Mouse (Mus musculus) B cell, adult 2 months (primary cell): ENCODE results near the gene Slc16a10.

Source experiments
- DNase-seq, 2 experiments: peaks; one replicate each; pipeline ENCODE4 v3.0.0; 2022

Gene Slc16a10

GRCm38 (mm10) chr10:40065357-40065756 is 76.7 kb downstream of the Slc16a10 start:
- DNase-seq = no peak

DNA sequence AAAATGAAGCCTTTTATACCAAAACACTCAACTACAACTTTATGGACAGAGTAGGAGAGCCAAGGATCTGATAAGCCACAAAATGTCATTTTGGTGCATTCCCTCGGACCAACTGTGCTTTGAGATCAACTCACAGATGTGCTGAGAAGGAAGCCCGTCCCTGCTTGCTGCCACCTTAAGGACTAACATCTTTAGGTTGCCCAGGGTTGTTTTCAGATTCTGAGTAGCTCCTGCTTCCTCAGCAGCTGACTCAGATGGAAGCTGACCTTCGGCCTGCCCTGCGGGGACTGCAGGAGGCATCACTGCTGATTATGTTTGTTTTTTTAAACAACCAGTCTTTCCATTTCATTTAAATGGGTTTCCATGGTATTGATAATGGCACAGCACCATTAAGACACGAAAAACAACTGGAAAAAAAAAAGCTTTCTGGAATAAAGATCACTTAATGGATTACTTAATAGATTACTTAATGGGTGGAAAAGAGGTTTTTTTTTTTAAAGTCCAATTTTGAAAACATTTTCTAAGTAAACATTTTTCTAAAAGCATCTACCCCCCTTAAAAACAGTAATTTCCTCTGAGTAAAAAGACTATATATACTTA is 78.7 kb downstream of the Slc16a10 start:
- DNase-seq = no peak

- no peak for DNase-seq
These were observed 79.2 kb downstream of the Slc16a10 start for GRCm38 (mm10) chr10:40062812-40063211.

DNA sequence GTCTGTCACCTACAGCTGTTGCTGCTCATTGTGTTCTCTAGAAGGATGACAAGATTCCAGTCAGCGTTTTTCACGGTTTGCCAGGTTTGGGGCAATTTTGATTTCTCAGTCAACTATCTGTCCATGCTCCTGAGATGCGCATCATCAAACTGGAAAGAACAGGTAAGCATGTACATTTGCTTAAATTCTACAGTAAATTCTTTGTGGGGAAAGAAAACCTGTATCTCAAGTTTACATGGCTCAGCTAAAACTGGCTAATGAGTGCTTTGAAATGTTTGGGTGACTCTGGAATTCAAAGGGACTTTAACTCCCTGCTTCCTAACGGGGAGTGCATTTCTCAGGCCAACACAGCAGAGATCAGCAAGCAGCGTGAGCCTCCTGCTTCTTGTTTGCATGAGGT is 80.1 kb downstream of the Slc16a10 start:
- DNase-seq = no peak

- no peak for DNase-seq
These were observed 83.3 kb downstream of the Slc16a10 start for GRCm38 (mm10) chr10:40058786-40059120.

GRCm38 (mm10) chr10:40058062-40058785 is 83.8 kb downstream of the Slc16a10 start:
- no peak for DNase-seq

GRCm38 (mm10) chr10:40057615-40058014 is 84.4 kb downstream of the Slc16a10 start:
- no peak for DNase-seq

DNA sequence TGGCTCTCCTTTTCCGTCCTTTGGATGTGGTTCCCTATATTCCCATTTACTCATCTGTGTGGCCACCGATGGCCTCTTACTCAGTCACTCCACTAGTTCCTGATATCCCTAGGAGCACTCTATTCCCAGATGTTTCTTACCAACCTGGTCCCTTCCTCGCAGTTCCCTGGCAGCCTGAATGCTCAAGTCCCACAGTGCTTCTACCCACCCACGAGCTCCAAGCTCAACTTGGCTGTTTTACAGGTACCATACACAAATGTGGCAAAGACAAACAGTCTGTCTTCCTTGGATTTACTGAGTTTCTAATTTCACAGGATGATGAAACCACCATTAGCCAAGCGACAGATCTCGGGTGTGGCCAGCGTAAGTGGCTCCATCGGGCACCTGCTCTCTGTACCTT is 87.6 kb downstream of the Slc16a10 start:
- DNase-seq = no peak

DNA sequence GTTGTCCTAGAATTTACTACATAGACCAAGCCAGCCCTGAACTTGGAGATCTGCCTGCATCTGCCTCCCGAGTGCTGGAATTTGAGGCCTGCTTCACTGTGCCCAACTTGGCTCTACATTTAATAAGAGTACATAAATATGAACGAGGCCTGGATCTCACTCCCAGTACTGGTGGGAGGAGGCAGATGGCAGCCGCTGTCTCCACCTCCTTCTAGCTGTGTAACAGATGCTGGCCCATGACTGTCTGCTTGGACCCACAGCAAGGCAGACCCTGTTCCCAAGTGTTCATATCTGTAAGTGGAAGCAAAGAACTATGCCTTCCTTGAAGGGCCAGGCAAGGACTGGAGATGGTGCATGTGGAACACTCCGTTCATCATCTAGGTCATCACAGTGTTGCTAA is 88.2 kb downstream of the Slc16a10 start:
- no peak for DNase-seq

DNA sequence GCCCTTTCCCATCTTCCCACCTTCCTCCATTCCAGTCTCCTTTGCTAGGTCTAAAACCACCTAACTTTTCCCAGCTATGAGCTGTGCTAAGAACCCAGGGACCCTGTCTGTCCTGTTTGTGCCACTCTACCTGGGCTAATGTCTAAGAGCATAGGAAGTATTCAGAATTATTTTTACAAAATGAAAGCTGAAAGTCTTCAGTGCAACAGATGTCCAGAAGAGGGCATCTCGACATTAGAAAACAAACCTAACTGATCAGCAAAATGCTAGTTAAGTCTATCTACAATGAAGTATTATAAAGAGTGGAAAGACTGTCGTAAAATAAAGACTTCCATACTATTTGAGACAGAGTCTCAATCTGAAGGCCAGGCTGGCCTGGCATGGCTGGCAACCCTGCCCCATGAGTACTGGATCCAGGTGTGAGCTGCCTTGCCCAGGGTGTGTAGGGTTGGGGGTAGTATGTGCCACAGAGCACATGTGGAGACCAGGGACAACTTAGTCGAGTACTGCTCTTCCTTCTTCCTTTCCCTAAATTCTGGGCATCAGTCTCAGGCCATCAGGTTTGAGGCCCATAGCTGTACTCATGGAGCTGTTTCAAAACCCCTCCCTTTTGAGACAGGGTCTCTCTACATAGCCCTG is 88.7 kb downstream of the Slc16a10 start:
- peak; percentile 46 to 54 for DNase-seq

DNA sequence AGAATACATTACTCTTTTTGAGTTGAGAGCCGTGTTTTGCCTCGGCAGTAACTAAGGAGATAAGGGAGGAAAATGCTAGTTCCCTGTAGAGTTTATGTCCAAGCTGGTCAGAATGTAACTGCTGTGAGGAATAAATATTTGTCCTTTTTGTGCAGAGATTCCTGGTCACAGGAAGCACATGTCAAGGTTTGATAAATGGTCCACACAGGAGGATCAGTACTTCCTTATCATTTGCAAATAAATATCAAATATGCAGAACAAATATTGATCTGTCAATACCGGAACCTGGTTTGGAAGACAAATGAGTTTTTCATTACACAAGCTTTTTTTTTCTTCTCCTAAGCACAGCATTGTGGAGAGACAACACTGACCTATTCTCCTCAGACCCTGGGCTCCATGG is 90.1 kb downstream of the Slc16a10 start:
- DNase-seq = no peak

DNA sequence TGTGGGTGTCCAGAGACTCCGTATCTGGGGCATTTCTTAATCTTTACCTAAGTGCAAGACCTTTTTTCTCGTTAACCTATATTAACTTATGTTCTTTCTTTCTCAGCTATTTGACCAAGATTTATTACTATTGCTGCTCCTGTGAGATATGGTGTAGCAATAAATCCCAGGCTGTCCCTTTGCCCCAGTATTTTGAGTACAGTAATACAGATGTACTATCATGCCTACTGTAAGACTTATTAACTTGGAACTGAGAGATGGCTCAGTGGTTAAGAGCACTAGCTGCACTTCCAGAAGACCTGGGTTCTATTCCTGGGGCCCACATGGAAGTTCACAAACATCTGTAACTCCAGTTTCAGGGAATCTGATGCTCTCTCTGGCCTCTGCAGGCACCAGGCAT is 91.3 kb downstream of the Slc16a10 start:
- DNase-seq = no peak

GRCm38 (mm10) chr10:40041339-40041738 is 100.7 kb downstream of the Slc16a10 start:
- DNase-seq = no peak

GRCm38 (mm10) chr10:40036686-40037560 is 105.1 kb downstream of the Slc16a10 start:
- DNase-seq = no peak

GRCm38 (mm10) chr10:40034956-40035355 is 107.1 kb downstream of the Slc16a10 start:
- DNase-seq = no peak

DNA sequence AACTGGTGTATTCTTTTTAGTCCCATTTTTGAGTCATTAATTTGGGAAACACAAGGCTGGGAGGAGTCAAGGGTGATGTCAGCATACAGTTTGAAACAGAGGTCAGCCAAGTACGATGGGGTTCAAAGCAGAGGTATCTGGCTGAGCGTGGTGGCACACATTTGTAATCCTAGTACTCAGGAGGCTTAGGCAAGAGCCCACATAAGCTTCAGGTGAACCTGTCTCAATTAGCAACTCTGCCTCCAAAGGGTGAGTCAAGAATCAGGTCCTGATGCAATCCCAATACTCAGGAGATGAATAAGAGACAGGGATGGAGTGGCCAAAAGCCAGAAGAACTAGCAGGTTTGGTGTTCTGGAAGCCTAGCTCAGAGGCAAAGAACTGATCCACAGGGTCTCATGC is 109.2 kb downstream of the Slc16a10 start:
- DNase-seq = no peak

DNA sequence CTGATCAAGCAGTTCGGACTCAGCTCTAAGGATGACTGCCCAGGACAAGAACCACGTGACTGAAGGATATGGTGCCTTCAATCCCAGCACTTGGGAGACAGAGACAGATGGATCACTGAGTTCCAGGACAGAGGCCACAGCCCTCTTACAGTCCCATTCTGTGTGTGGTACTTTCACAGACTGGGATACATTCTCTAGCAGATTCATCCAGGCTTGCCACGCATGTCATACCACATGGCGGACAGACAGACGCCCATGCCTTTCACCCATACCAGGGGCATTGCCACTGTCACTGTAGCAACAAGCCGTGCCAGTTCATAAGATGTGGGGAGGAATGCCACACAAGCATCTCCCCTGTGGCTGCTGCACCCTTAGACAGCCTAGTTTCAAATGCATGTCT is 111.3 kb downstream of the Slc16a10 start:
- no peak for DNase-seq

DNA sequence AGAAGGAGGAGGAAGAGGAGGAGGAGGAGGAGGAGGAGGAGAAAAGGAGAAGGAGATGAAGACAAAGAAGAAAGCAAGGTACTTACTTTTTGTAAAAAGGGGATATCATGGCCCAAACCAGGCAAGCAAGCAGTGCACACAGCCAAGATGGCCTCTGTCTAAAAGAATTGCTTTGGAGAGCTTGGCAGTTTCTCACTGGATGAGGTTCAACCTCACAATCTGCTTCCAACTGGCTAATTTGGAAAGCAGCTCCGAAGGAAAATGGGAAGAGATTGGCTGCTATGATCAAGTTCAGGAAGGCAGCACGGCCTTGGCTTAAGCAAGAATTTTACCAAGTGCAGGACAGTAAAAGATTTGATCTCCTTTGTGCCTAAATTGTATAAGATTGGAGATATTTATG is 112.4 kb downstream of the Slc16a10 start:
- no peak for DNase-seq

DNA sequence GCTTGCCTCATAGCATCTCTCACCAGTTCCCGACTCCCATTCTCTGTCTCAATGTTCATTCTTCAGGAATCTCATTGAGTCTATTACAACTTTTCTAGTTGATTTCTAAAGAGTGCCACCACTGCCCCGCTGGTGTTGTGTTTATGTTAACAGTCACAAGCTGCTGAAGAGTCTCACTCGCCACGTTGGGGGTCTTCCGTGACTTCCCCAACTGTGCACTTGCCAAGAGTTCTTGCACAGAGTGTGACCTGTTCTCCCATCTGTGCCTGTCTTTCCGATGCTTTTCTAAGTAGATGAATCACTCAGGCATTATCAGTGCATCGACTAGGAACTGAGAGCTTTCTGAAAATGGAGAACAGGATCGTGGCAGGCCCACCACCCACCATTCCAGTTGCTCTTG is 114.0 kb downstream of the Slc16a10 start:
- DNase-seq = no peak

DNA sequence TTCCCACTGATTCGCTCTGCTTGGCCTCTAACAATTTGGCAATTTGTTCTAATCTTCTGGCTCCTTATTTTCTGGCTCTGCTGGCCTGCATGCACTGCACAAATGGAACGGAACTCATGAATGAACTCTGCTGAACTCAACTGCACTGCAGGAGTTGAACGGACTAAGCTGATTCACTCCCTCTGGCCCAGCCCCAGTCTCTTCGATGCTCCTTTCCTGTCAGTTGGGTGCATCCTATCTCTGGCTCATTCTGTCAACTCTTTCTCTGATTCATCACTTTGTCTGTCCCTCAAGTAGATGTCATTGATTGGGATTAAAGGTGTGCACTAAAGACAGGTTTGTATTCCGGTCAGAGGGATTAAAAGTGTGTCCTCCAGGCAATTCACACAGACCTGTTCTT is 115.5 kb downstream of the Slc16a10 start:
- no peak for DNase-seq

DNA sequence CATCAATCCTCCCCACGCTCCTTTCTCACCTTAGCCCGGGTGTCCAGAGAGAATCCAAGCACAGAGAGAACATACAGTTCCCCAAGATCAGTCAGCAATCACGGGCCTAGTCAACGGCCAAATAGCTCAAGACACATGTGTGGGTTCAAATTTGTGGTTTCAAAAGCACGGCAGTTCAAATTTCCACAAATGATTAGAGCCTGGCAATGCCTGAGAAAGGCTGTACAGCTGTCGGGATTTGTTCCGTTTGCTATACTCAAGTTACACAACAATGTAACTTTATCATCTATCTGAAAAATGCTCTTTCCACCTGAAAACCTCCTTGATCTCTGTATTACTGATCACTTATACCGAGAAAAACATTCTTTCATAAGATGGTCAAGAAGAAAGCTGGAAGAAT is 116.5 kb downstream of the Slc16a10 start:
- no peak for DNase-seq

DNA sequence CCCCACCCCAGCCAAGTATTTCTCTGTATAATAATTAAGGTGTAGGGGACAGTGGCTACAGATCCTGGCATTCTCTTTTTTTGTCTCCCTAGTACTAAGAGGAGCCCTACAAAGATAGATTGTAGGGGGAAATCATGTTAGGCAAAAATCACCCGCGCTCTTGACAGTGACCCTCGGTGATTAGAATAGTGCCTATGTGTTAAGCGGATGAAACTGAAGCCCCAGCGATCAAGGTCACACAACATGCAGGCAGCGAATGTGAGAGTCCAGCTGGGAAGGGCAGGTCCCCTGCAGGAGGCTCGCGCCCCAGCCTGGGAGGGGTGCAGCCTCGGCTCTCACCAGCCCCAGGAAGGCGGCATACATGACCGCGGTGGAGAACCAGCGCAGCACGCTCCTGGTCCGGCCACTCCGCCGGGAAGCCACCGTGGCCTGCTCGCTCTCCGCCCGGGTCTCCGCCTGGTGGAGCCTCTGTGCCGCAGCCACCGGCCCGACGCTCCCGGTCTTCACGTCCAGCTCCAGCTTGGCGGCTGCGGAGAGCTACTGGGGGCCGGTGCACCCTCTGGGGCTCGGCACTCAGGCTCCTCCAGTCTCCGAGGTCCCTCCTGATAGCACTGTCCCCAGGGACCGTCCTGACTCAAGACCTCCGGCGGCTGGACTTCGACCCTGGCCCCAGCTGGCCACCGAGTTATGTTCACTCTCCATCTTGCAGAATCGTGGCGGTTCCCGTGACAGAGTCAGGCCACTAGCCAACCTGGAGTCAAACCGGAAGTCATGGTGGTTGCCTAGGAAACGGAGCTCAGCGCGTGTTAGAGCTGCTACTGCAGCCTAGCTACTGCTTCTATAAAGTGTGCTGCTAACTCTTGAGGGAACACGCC is 117.3 kb downstream of the Slc16a10 start, which contains the start of gene Mfsd4b1:
Gene Mfsd4b1, minus strand, starts transcription at position 715 of the 875 bp plus-strand sequence.
- peak; percentile 80 to 81 for DNase-seq
